8 mouse cellular contexts compared by ENCODE assay signal in the genomic region with DNA sequence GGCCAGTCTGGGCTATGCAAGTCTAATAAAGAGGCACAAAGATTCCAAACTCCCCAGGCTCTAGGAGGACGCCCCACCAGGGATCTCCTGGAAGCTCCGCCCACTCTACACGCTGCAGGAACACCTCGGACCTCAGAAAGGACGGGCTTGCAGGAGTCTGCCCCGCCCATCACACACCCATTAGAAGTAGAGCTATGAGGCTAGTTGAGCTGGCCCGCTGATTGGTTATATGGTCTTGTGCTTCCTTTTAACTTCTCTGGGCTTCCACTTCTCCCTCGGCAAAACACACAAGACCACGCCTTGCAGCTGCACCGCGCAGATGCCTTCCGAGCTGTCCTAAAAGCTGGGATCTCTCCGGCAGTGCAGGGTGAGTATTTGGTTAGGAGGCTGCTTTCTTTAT. TPM values are rescaled to one million over a fixed set of nuclear protein-coding genes. Genes with fewer than 3 reads are reported as not detected.
A peak's percentile ranks its signal among the peaks of the same experiment; 100 is the strongest.
DNase-seq lines count a peak whose midpoint lies in the region; ATAC-seq and TF ChIP-seq lines count a peak whose summit lies in the region.

No protein-coding gene starts in this region.

- peak overlapping the region; percentile 44 to 52; a peak in 3 of 4 replicates for H3K4me3 ChIP-seq in ES-E14 (ENCODE audit: insufficient read depth in 1 of 2, low read depth in 1 of 2, low read length in 2 of 2, poor library complexity in 1 of 2, severe bottlenecking in 1 of 2)
- no peak overlapping the region for H3K4me3 ChIP-seq in embryonic facial prominence, embryonic 11.5 days (ENCODE audit: low read depth, low read length)
- H3K4me3 ChIP-seq in heart, embryonic 11.5 days (ENCODE audit: low read depth, low read length) = peak overlapping the region; percentile 34
- H3K4me3 ChIP-seq in lung, embryonic 15.5 days = peak overlapping the region; percentile 18

- no peaks in the 10 kb centered on the region for H3K9me3 ChIP-seq in ES-E14 (ENCODE audit: control insufficient read depth, insufficient read depth, low read depth, low read length)
- no peaks in the 10 kb centered on the region for H3K9me3 ChIP-seq in embryonic facial prominence, embryonic 11.5 days (replicated peaks; ENCODE audit: control insufficient read depth, low read length)
- no peaks in the 10 kb centered on the region for H3K9me3 ChIP-seq in heart, embryonic 11.5 days (replicated peaks; ENCODE audit: control insufficient read depth, low read length)
- no peaks in the 10 kb centered on the region for H3K9me3 ChIP-seq in lung, embryonic 15.5 days

- peaks cover 11 to 37% of the 10 kb centered on the region in 2 experiments for H3K4me1 ChIP-seq in ES-E14 (ENCODE audit: control insufficient read depth in 2 of 2, insufficient read depth in 2 of 2, low read length in 2 of 2, poor library complexity in 1 of 2)
- H3K4me1 ChIP-seq in embryonic facial prominence, embryonic 11.5 days (ENCODE audit: control insufficient read depth, insufficient read depth, low read length) = no peaks in the 10 kb centered on the region
- 0 out of 2 replicates have a peak, but pooled peaks cover 5% of the 10 kb centered on the region for H3K4me1 ChIP-seq in heart, embryonic 11.5 days (ENCODE audit: control insufficient read depth, insufficient read depth, low read length)
- H3K4me1 ChIP-seq in lung, embryonic 15.5 days = peaks cover 21% of the 10 kb centered on the region

- ATAC-seq in embryonic facial prominence, embryonic 11.5 days (replicated peaks; ENCODE audit: insufficient number of reproducible peaks, low FRiP score, low TSS enrichment, low read depth) = no peak
- peak; percentile 40; the same call in 1 of the 2 replicates for ATAC-seq in heart, embryonic 11.5 days (replicated peaks; ENCODE audit: insufficient number of reproducible peaks, low FRiP score, low TSS enrichment)
- peak; percentile 69; the same call in 1 of the 2 replicates for ATAC-seq in lung, embryonic 15.5 days (ENCODE audit: borderline replicate concordance, extremely low read depth, low FRiP score, low TSS enrichment)
- ATAC-seq in neutrophil, adult 5-6 weeks (ENCODE audit: extremely low read depth, insufficient number of reproducible peaks, low FRiP score, poor library complexity, severe bottlenecking) = peak; percentile 48; the same call in 1 of the 2 replicates

- H3K4me2 ChIP-seq in embryonic facial prominence, embryonic 11.5 days (ENCODE audit: low read depth, low read length) = peak overlapping the region; percentile 26; the same call in 1 of the 2 replicates
- H3K4me2 ChIP-seq in heart, embryonic 11.5 days = peak overlapping the region; percentile 60
- H3K4me2 ChIP-seq in lung, embryonic 15.5 days = peak overlapping the region; percentile 50

- H3K9ac ChIP-seq in ES-E14 (ENCODE audit: insufficient read depth, low read depth, low read length, poor library complexity, severe bottlenecking) = no peak overlapping the region
- H3K9ac ChIP-seq in embryonic facial prominence, embryonic 11.5 days (replicated peaks; ENCODE audit: low read length) = no peak overlapping the region
- H3K9ac ChIP-seq in heart, embryonic 11.5 days (ENCODE audit: low read depth, low read length) = 0 out of 2 replicates have a peak overlapping the region, but pooled peaks have one; percentile 49
- no peak overlapping the region for H3K9ac ChIP-seq in lung, embryonic 15.5 days

- peak; percentile 79 for DNase-seq in A20 (ENCODE audit: low read depth, low spot score)
- DNase-seq in ES-E14 (ENCODE audit: low read depth, low spot score) = peak; percentile 87
- peak; percentile 66 for DNase-seq in embryonic facial prominence, embryonic 11.5 days (ENCODE audit: low spot score)
- peak; percentile 64 to 73 for DNase-seq in kidney, adult 8-10 months
- DNase-seq in cerebellum, adult 8-10 months = no peak

- H3K36me3 ChIP-seq in ES-E14 (ENCODE audit: control insufficient read depth, insufficient read depth, low read length, poor library complexity, severe bottlenecking) = no peaks in the 10 kb centered on the region
- no peaks in the 10 kb centered on the region for H3K36me3 ChIP-seq in embryonic facial prominence, embryonic 11.5 days (replicated peaks; ENCODE audit: control insufficient read depth, insufficient read depth, low read depth, low read length)
- H3K36me3 ChIP-seq in heart, embryonic 11.5 days (ENCODE audit: control insufficient read depth, insufficient read depth, low read length) = no peaks in the 10 kb centered on the region
- H3K36me3 ChIP-seq in lung, embryonic 15.5 days = no peaks in the 10 kb centered on the region

- peak overlapping the region; percentile 57 for H3K27ac ChIP-seq in ES-E14 (ENCODE audit: insufficient read depth, low read depth, low read length, poor library complexity, severe bottlenecking)
- no peak overlapping the region for H3K27ac ChIP-seq in embryonic facial prominence, embryonic 11.5 days (replicated peaks; ENCODE audit: low read depth, low read length)
- H3K27ac ChIP-seq in heart, embryonic 11.5 days (ENCODE audit: low read depth, low read length) = no peak overlapping the region
- H3K27ac ChIP-seq in lung, embryonic 15.5 days = no peak overlapping the region

- in situ Hi-C loops in ES-E14 (cut with MboI; ENCODE audit: low sequenced_read_pairs in 2 of 2, unreplicated experiment in 2 of 2) = no loop called here

- WGBS in embryonic facial prominence, embryonic 11.5 days = 14% methylated on average over 13 of the region's 13 CpGs
- WGBS in heart, embryonic 11.5 days (ENCODE audit: insufficient replicate concordance) = 7% methylated on average over 13 of the region's 13 CpGs
- WGBS in lung, embryonic 15.5 days = 3% methylated on average over 13 of the region's 13 CpGs

- peaks cover 2% of the 10 kb centered on the region for H3K27me3 ChIP-seq in embryonic facial prominence, embryonic 11.5 days (ENCODE audit: control insufficient read depth, insufficient read depth, low read length)
- peaks cover 27% of the 10 kb centered on the region for H3K27me3 ChIP-seq in heart, embryonic 11.5 days (ENCODE audit: control insufficient read depth, insufficient read depth, low read length)
- H3K27me3 ChIP-seq in lung, embryonic 15.5 days = peaks cover 25% of the 10 kb centered on the region

TF ChIP-seq in ES-E14, 5 proteins besides CTCF, POLR2A, EP300 and RAD21:
- TF ChIP-seq CHD2 (IDR thresholded peaks at IDR 0.05; ENCODE audit: low read depth, low read length) (no peak), HCFC1 (IDR thresholded peaks at IDR 0.05; ENCODE audit: borderline replicate concordance, insufficient read depth, low read length) (no peak), ZNF384 (IDR thresholded peaks at IDR 0.05; ENCODE audit: low read depth, low read length) (no peak), MAFK (IDR thresholded peaks at IDR 0.05; ENCODE audit: insufficient read depth, low read depth, low read length) (no peak), ZC3H11A (IDR thresholded peaks at IDR 0.05; ENCODE audit: borderline replicate concordance, low read depth, low read length) (no peak)
TF ChIP-seq in ES-E14: peak in this region for 0.

RNA-seq across cellular contexts. Expression of gene Tnrc6c, which starts 43.0 kb away (rescaled TPM):
- 21.5 and 32.4 TPM in 2 replicates for total RNA-seq in ES-E14 (2012; rRNA removed)
- 15.4 and 16.7 TPM in 2 replicates for polyA plus RNA-seq in embryonic facial prominence, embryonic 11.5 days (2014; fragmentation: Nextera tagmentation; extraction: Ambion mirVana)
- polyA plus RNA-seq in heart, embryonic 11.5 days (2014; fragmentation: Nextera tagmentation; extraction: Ambion mirVana) = 7.0 and 8.1 TPM in 2 replicates
- 9.0 and 10.7 TPM in 2 replicates for polyA plus RNA-seq in lung, embryonic 15.5 days (2015; fragmentation: Nextera tagmentation; extraction: Ambion mirVana)
- 60.0 and 60.8 TPM in 2 replicates for total RNA-seq in neutrophil, adult 5-6 weeks (2017)
